Mouse (Mus musculus): ENCODE data around the gene Mid1. TPM values are rescaled to one million over a fixed set of nuclear protein-coding genes. Genes with fewer than 3 reads are reported as not detected.
"Not testable (repeated sequence)": the region's sequence is repeated elsewhere in the genome, so short reads cannot be mapped to it uniquely, and the experiment has no call there.

Gene Mid1
- total and polyA plus RNA-seq, 2 experiments from 2014 or later: 3.3 to 7.8 TPM

DNA sequence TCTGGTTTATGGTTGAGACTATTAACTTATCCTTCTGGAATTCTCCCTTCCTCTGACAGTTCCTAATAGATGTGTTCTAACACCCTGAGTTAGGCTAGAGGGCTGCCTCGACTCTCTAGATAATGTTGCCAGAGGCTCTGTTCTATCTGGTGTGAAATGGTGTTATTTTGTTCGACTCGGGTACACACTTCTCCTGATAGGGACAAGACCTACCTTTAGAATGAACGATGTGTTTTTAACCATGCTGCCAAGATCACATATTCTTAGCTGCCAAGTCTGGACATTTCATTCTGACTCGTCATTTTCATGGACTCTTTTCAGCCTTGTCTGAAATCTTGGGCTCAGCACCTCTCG lies 295.2 kb downstream of the Mid1 start:
- H3K4me2 ChIP-seq (ENCODE audit: low read depth, low read length, poor library complexity, severe bottlenecking); H3K9ac ChIP-seq (replicated peaks; ENCODE audit: low read length, poor library complexity, severe bottlenecking); H3K4me3 ChIP-seq (ENCODE audit: low read depth, low read length); H3K36me3 ChIP-seq (ENCODE audit: insufficient read depth, low read length); H3K27ac ChIP-seq (ENCODE audit: low read depth, low read length); H3K4me1 ChIP-seq (ENCODE audit: insufficient read depth, low read length); DNase-seq (ENCODE audit: low spot score); ATAC-seq (ENCODE audit: low FRiP score): not testable (repeated sequence)
- peaks cover 11% of the 10 kb centered on the region for H3K27me3 ChIP-seq (ENCODE audit: insufficient read depth, low read length)
- WGBS: 53% methylated on average over 6 of the region's 6 CpGs
- H3K9me3 ChIP-seq (ENCODE audit: low read length): peaks cover 11% of the 10 kb centered on the region; the same call in 1 of the 2 replicates

DNA sequence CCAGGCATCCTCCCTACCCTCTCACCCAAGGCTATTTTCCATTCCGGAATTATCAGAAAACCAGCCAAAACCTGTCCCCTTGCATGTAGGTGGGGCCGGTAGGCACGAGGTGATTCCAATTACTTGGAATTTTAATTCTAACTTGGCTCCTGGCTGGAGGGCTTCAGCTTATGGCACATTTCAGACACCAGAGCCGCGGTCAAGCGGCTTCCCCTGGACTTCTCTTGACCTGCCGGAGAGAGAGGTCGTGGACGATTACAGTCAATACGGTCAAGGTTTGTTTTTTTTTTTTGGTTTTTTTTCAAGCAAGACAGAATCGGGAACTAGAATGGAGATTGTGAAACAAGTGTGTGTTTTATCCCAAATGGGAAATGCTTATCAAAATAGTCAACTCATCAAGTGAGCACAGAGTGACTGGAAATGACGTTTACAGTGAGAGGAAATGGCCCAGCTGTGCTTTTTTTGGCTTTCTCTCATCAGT lies 295.9 kb downstream of the Mid1 start:
- Histone ChIP-seq H3K27me3 (ENCODE audit: insufficient read depth, low read length) (peaks cover 11% of the 10 kb centered on the region), H3K9ac (replicated peaks; ENCODE audit: low read length, poor library complexity, severe bottlenecking) (no peak overlapping the region), H3K9me3 (ENCODE audit: low read length) (peaks cover 11% of the 10 kb centered on the region; the same call in 1 of the 2 replicates), H3K4me2 (ENCODE audit: low read depth, low read length, poor library complexity, severe bottlenecking) (no peak overlapping the region), H3K27ac (ENCODE audit: low read depth, low read length) (no peak overlapping the region), H3K4me3 (ENCODE audit: low read depth, low read length) (no peak overlapping the region), H3K36me3 (ENCODE audit: insufficient read depth, low read length) (no peaks in the 10 kb centered on the region), H3K4me1 (ENCODE audit: insufficient read depth, low read length) (no peaks in the 10 kb centered on the region)
- no peak for ATAC-seq (ENCODE audit: low FRiP score)
- WGBS: 62% methylated on average over 12 of the region's 12 CpGs
- TF ChIP-seq CTCF (IDR thresholded peaks at IDR 0.05): no peak
- DNase-seq (ENCODE audit: low spot score): peak; percentile 29

DNA sequence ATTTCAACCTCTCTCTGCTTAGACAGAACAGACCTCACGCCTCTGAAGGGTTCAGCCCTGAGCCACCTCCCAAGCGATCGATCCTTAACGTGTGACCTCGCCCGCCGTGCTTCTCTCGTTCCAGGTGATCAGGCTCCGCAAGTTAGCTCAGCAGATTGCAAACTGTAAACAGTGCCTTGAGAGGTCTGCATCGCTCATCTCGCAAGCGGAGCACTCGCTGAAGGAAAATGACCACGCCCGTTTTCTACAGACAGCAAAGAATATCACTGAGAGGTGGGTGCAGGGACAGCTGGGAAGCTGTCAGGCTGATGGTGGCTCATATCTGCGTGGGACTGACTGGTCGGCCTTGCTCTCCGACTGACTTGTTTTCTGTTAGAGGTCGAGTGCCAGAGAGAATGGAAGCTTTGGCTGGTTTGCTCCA lies 296.8 kb downstream of the Mid1 start:
- not testable (repeated sequence) for DNase-seq (ENCODE audit: low spot score); H3K9ac ChIP-seq (replicated peaks; ENCODE audit: low read length, poor library complexity, severe bottlenecking); H3K27ac ChIP-seq (ENCODE audit: low read depth, low read length); H3K4me3 ChIP-seq (ENCODE audit: low read depth, low read length); ATAC-seq (ENCODE audit: low FRiP score); H3K4me2 ChIP-seq (ENCODE audit: low read depth, low read length, poor library complexity, severe bottlenecking); H3K4me1 ChIP-seq (ENCODE audit: insufficient read depth, low read length); H3K36me3 ChIP-seq (ENCODE audit: insufficient read depth, low read length)
- peaks cover 11% of the 10 kb centered on the region for H3K27me3 ChIP-seq (ENCODE audit: insufficient read depth, low read length)
- WGBS: 67% methylated on average over 19 of the region's 19 CpGs
- peaks cover 11% of the 10 kb centered on the region; the same call in 1 of the 2 replicates for H3K9me3 ChIP-seq (ENCODE audit: low read length)

DNA sequence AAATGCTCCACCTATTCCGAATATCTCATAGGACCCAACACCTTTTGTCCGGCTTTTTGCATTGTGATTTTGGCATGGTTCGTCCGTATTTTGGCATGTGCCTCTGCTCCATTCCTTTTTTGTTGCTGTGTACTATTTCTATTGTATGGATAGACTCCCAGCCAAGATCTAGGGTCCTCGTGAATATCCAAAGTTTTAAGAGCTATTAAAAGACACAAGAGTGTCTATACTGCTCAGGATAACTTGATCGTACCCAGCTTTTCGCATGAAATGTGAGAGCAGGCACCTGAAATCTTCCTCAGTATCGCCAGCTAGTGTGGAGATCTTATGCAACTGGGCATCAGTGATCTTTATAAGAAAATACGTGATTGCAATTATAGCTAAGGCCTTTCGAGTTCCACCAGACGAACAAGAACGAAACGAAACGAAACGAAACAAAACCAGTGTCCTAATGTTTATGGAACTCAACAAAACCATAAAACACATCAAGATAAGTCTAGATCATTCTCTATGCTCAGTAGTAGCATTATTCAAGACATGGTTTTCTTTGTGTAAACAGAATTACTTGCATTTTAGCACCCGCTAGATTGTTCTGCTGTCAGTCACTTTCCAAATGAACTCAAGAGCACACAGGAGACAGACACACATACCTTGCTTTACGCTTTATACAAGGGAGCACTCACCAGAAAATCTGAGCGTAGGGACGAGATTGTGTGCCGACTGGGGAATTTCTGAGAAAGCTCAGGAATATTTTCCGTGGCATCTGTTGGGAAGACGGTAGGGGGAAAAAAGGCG lies 297.8 kb downstream of the Mid1 start:
- H3K4me2 ChIP-seq (ENCODE audit: low read depth, low read length, poor library complexity, severe bottlenecking); H3K4me3 ChIP-seq (ENCODE audit: low read depth, low read length); H3K36me3 ChIP-seq (ENCODE audit: insufficient read depth, low read length); H3K9ac ChIP-seq (replicated peaks; ENCODE audit: low read length, poor library complexity, severe bottlenecking); H3K27ac ChIP-seq (ENCODE audit: low read depth, low read length); H3K4me1 ChIP-seq (ENCODE audit: insufficient read depth, low read length); DNase-seq (ENCODE audit: low spot score); ATAC-seq (ENCODE audit: low FRiP score): not testable (repeated sequence)
- Histone ChIP-seq H3K9me3 (ENCODE audit: low read length) (peaks cover 17% of the 10 kb centered on the region), H3K27me3 (ENCODE audit: insufficient read depth, low read length) (peaks cover 11% of the 10 kb centered on the region)
- WGBS: 70% methylated on average over 23 of the region's 23 CpGs

DNA sequence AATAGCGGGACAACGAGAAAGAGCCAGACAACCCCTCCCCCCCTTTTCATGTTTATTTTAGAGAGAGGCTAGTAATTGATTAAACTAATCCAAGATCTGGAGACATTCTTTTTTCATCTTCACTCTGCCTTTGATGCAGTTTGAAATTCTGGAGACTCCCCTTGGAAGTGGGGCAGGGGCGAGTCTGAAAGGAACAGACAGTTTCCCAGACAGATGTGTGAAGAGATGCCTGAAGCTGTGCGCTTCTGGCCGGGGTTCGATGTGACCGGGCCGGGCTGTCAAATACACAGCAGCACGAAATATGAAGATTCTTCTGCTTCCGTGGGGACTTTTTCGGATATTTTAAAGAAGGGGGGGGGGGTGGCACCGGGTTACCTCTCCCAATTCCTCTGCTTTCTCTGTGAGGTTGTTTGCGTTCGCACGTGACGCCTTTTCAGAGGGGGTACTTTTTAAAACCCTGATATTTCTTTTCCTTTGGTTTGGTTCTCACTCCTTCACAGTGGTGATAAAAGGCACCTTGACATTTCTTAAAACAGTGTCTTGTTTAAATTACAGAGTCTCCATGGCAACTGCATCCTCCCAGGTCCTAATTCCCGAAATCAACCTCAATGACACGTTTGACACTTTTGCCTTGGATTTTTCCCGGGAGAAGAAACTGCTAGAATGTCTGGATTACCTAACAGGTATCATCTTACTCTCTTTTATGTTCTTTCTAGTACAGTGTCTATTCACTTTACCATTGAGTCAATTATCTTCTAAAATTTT lies 298.6 kb downstream of the Mid1 start:
- not testable (repeated sequence) for H3K4me1 ChIP-seq (ENCODE audit: insufficient read depth, low read length); H3K4me2 ChIP-seq (ENCODE audit: low read depth, low read length, poor library complexity, severe bottlenecking); DNase-seq (ENCODE audit: low spot score); H3K4me3 ChIP-seq (ENCODE audit: low read depth, low read length); ATAC-seq (ENCODE audit: low FRiP score); H3K36me3 ChIP-seq (ENCODE audit: insufficient read depth, low read length); H3K9ac ChIP-seq (replicated peaks; ENCODE audit: low read length, poor library complexity, severe bottlenecking); H3K27ac ChIP-seq (ENCODE audit: low read depth, low read length)
- WGBS: 60% methylated on average over 19 of the region's 19 CpGs
- H3K27me3 ChIP-seq (ENCODE audit: insufficient read depth, low read length): peaks cover 11% of the 10 kb centered on the region
- peaks cover 16% of the 10 kb centered on the region for H3K9me3 ChIP-seq (ENCODE audit: low read length)

DNA sequence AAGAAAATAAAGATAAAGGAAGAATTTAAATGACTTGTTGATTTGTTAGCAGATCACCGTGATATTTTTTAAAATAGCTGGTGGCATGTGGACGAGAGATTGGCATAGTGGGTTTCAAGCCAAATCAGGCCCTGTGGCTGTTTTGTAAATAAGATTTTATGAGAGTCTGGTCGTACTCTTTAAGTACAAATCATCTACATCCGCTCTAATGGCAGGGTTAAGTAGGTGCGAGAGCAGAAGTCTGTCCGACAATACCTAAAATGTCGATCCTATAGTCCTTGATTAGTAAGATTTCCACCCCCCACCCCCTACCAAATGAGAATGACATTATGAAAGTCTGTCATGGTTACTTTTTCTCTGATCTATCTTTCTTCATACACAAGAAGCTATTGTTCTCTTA lies 299.3 kb downstream of the Mid1 start:
- DNase-seq (ENCODE audit: low spot score); H3K27ac ChIP-seq (ENCODE audit: low read depth, low read length); H3K4me1 ChIP-seq (ENCODE audit: insufficient read depth, low read length); H3K4me2 ChIP-seq (ENCODE audit: low read depth, low read length, poor library complexity, severe bottlenecking); H3K4me3 ChIP-seq (ENCODE audit: low read depth, low read length); H3K9ac ChIP-seq (replicated peaks; ENCODE audit: low read length, poor library complexity, severe bottlenecking); ATAC-seq (ENCODE audit: low FRiP score); H3K36me3 ChIP-seq (ENCODE audit: insufficient read depth, low read length): not testable (repeated sequence)
- peaks cover 11% of the 10 kb centered on the region for H3K27me3 ChIP-seq (ENCODE audit: insufficient read depth, low read length)
- peaks cover 21% of the 10 kb centered on the region for H3K9me3 ChIP-seq (ENCODE audit: low read length)
- WGBS: 75% methylated on average over 7 of the region's 7 CpGs

DNA sequence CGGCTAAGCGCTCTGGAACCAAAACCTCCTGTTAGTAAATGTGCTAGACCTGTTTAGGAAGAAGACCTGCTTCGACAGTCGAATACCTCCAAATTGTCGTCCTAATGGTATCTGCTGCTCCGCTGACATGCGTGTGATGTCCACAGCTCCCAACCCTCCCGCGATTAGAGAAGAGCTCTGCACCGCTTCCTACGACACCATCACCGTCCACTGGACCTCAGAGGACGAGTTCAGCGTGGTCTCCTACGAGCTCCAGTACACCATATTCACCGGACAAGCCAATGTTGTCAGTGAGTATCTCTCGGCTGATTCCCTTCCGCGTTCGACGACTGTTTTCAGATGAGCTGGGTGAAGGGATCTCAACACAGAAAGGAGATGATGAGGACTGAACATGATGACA lies 299.9 kb downstream of the Mid1 start:
- H3K27me3 ChIP-seq (ENCODE audit: insufficient read depth, low read length): peaks cover 11% of the 10 kb centered on the region
- not testable (repeated sequence) for ATAC-seq (ENCODE audit: low FRiP score); H3K4me1 ChIP-seq (ENCODE audit: insufficient read depth, low read length); DNase-seq (ENCODE audit: low spot score); H3K36me3 ChIP-seq (ENCODE audit: insufficient read depth, low read length); H3K4me2 ChIP-seq (ENCODE audit: low read depth, low read length, poor library complexity, severe bottlenecking); H3K4me3 ChIP-seq (ENCODE audit: low read depth, low read length); H3K9ac ChIP-seq (replicated peaks; ENCODE audit: low read length, poor library complexity, severe bottlenecking); H3K27ac ChIP-seq (ENCODE audit: low read depth, low read length)
- WGBS: 80% methylated on average over 21 of the region's 21 CpGs
- peaks cover 21% of the 10 kb centered on the region for H3K9me3 ChIP-seq (ENCODE audit: low read length)

DNA sequence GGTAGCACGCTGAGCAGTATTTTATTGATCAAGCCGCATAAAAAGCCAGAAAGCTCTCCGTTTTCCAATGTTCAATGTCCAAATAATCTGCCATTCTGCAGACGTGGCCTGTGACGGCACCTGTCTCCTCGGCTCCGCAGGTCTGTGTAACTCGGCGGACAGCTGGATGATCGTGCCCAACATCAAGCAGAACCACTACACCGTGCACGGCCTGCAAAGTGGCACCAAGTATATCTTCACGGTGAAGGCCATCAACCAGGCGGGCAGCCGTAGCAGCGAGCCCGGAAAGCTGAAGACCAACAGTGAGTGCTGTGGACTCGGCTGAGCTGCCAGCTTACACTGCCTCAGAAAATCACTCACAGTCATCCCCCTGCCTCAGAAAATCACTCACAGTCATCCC lies 300.8 kb downstream of the Mid1 start:
- H3K27ac ChIP-seq (ENCODE audit: low read depth, low read length); H3K4me3 ChIP-seq (ENCODE audit: low read depth, low read length); H3K27me3 ChIP-seq (ENCODE audit: insufficient read depth, low read length); H3K9ac ChIP-seq (replicated peaks; ENCODE audit: low read length, poor library complexity, severe bottlenecking); H3K36me3 ChIP-seq (ENCODE audit: insufficient read depth, low read length); H3K4me2 ChIP-seq (ENCODE audit: low read depth, low read length, poor library complexity, severe bottlenecking); DNase-seq (ENCODE audit: low spot score); H3K4me1 ChIP-seq (ENCODE audit: insufficient read depth, low read length): not testable (repeated sequence)
- ATAC-seq (ENCODE audit: low FRiP score): 0 out of 2 replicates have a peak, but pooled peaks have one; percentile 2
- H3K9me3 ChIP-seq (ENCODE audit: low read length): peaks cover 20% of the 10 kb centered on the region
- WGBS: 79% methylated on average over 18 of the region's 18 CpGs
